Mouse (Mus musculus) ES-E14 (cell line): ENCODE data around the gene Tspan13.

Experiments
- ZC3H11A ChIP-seq: IDR thresholded peaks from 2 replicates; pipeline ENCODE4 v1.6.1; 2012; ENCODE audit warnings: low read depth, mild to moderate bottlenecking, inconsistent platforms, low read length, borderline replicate concordance
- ZNF384 ChIP-seq: IDR thresholded peaks from 2 replicates; pipeline ENCODE4 v1.6.1; 2012; ENCODE audit warnings: low read depth, low read length, inconsistent platforms

DNA sequence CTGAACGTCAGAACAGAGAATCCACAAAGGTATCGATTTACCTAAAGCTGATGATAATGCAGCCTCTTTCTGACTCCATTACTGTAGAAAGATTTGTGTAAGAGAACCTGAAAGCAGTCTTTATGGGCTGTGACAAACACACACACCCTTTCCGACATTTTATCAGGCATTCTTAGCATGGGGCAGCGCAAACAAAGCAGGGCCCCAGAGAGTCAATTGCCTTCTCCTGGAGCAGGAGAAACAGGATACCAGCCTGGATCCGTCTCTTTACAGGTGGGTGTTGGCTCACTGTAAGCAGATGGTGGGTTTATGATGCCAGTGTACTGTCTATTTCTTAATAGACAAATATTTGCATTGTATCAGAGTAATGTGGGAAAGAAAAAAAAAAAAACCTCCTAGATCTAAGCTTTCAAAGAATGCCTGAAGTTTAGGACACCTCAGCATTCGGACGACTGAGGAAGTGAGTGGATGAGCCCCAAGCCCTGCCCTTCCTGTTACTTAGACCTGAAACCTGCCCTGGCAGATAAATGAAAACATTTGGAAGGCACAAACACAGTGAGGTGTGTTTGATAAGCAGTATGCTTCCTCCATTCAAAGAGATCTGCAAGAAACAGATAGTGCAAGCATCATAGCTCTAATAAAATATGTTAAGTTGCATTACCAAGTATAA is 76.1 kb downstream of the Tspan13 start:
- no peak for TF ChIP-seq ZNF384
- TF ChIP-seq ZC3H11A = no peak
